Mouse (Mus musculus) brain, embryonic 14.5 days (tissue): ENCODE results near the gene Kif26b.

Source experiments
- CTCF ChIP-seq: fragments of 200-500 bp; IDR thresholded peaks from 2 replicates; pipeline ENCODE4 v1.5.1; 2012; ENCODE audit warnings: inconsistent platforms, mild to moderate bottlenecking, moderate library complexity, borderline replicate concordance; ENCODE audit not compliant: insufficient read depth, insufficient read length; ENCODE audit errors: extremely low read depth
- POLR2A ChIP-seq: fragments of 200-500 bp; IDR thresholded peaks from 2 replicates; pipeline ENCODE4 v1.6.1; 2012; ENCODE audit warnings: mild to moderate bottlenecking, inconsistent platforms, borderline replicate concordance; ENCODE audit not compliant: poor library complexity, insufficient read depth, insufficient read length, severe bottlenecking; ENCODE audit errors: extremely low read depth

GRCm38 (mm10) chr1:178486828-178487227, 42.1 kb upstream of the Kif26b start:
- TF ChIP-seq CTCF, result no peak
- TF ChIP-seq POLR2A, result no peak
